Mouse (Mus musculus) small intestine, adult 2 months (tissue): Measurements from ENCODE around the gene Slc35b2. TPM values are rescaled to one million over a fixed set of nuclear protein-coding genes. Genes with fewer than 3 reads are reported as not detected.

Experiments used
- H3K27ac ChIP-seq: fragments of 200-500 bp; 2 replicates; pipeline ENCODE4 v1.5.1; 2012; ENCODE audit warnings: low read depth, low read length, control low read depth, inconsistent platforms; ENCODE audit not compliant: insufficient read depth
- H3K27me3 ChIP-seq: fragments of 200-500 bp; 2 replicates; pipeline ENCODE4 v1.6.1; 2012; ENCODE audit warnings: mild to moderate bottlenecking, moderate library complexity, low read length, inconsistent platforms; ENCODE audit not compliant: control insufficient read depth, insufficient read depth
- H3K36me3 ChIP-seq: fragments of 200-500 bp; 2 replicates; pipeline ENCODE4 v1.6.1; 2012; ENCODE audit warnings: mild to moderate bottlenecking, low read length, control low read depth, inconsistent platforms; ENCODE audit not compliant: control insufficient read depth, insufficient read depth
- H3K4me1 ChIP-seq: fragments of 200-500 bp; 2 replicates; pipeline ENCODE4 v1.6.1; 2012; ENCODE audit warnings: low read length, inconsistent platforms, mixed read lengths; ENCODE audit not compliant: control insufficient read depth, insufficient read depth, insufficient read length
- H3K4me3 ChIP-seq: fragments of 200-500 bp; 2 replicates; pipeline ENCODE4 v1.5.1; 2012; ENCODE audit warnings: low read depth, mild to moderate bottlenecking, control low read depth, inconsistent platforms, low read length, moderate library complexity
- CTCF ChIP-seq: fragments of 200-500 bp; IDR thresholded peaks from 2 replicates; pipeline ENCODE4 v1.5.1; 2012; ENCODE audit warnings: low read depth, mild to moderate bottlenecking, control low read depth, inconsistent platforms, low read length, moderate library complexity, mixed read lengths; ENCODE audit not compliant: insufficient replicate concordance, insufficient read length; ENCODE audit errors: extremely low read depth
- POLR2A ChIP-seq: fragments of 200-500 bp; IDR thresholded peaks from 2 replicates; pipeline ENCODE4 v1.6.1; 2012; ENCODE audit warnings: low read depth, mild to moderate bottlenecking, control low read depth, inconsistent platforms, low read length, moderate library complexity
- WGBS: fragments of 180-500 bp; shearing (Covaris S2); methylation state at CpG from one replicate; pipeline ENCODE4 v1.1.7; 2018; 5-methylcytosine and 5-hydroxymethylcytosine counted together
- polyA plus RNA-seq: library from polyadenylated mRNA; depleted of rRNA; stranded (reverse); fragments of >200 nt; gene quantifications from 2 replicates; pipeline ENCODE4 v1.2.3, GENCODE M21; 2012; rRNA removed

Slc35b2 gene
- polyA plus RNA-seq, result 98.2 and 105 TPM in 2 replicates

DNA sequence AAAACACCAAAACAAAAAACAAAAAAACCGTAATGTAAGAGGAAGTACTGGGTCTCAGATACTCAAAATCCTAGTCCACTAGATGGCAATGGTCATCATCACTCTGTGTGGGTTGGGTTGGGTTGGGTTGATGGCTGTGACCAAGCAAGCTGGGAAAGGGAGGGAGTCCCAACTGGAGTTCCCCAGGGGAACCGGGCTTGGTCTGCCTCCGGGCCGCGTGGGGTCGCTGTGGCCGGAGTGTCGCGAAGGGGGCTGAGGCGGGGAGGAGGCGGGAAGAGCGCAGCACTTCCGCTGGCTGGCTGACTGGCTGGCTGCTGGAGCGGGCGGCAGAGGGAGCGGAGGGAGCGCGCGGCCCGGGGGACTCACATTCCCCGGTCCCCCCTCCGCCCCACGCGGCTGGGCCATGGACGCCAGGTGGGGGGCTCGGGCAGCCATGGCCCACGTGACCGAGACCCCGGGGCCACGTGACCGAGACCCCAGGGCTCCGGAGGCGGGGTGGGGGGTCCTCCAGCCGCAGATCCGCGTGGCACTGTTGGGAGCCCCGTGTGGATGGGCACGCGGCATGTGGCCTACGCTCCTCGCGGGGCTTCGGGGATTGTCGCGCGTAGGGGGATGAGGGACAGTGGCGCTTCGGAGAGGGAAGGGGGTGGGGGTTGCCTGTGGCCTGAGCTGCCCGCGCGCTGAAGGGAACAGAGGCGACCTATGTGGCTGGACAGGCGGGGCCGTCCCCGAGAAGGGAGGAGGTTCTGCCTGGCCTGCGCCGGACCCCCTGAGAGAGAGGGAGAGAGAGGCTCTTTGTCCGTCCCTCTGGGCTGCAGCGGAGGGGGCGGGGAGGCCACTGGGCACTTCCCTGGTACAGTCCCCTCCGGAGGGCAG is at the start of gene Slc35b2:
Gene Slc35b2 (plus strand): TSS at position 220 of the 876 bp plus-strand sequence.
- TF ChIP-seq CTCF, result peak; percentile 79
- TF ChIP-seq POLR2A, result peak; percentile 52
- Histone ChIP-seq H3K4me1 (peaks cover 7% of the 10 kb centered on the region; the same call in 1 of the 2 replicates), H3K27ac (peak within 1 kb of the TSS; percentile 11), H3K36me3 (peaks cover 27% of the 10 kb centered on the region), H3K4me3 (peak within 1 kb of the TSS; percentile 89), H3K27me3 (no peaks in the 10 kb centered on the region)
- under 1% methylated on average over 61 of the region's 61 CpGs for WGBS

DNA sequence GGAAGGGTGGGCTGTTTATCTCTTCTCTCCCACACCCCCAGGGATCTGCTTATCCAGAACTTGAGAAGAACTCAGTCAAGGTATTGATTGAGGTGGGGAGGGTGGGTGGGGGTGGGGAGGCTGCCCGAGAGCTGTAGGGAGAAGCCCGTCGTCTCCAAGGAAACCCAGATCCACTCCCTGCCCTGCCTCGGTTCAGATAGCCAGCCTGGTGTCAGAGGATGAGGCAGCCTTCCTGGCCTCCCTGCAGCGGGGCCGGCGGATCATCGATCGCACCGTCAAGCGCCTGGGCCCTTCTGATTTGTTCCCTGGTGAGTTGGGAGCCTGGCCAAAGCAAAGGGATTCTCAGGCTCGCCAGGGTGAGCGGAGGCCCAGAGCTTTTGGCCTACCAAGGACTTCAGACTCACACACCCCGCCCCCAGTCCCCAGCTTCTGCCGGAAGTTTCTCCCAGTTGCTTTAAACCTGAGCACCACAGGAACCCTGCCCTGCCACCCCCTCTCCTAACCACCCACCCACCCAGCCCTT is 48.4 kb upstream of the Slc35b2 start:
- H3K4me3 ChIP-seq, result no peak overlapping the region
- peaks cover 6% of the 10 kb centered on the region for H3K36me3 ChIP-seq
- no peak overlapping the region for H3K27ac ChIP-seq
- WGBS, result 39% methylated on average over 15 of the region's 15 CpGs
- no peaks in the 10 kb centered on the region for H3K27me3 ChIP-seq
- TF ChIP-seq POLR2A (no peak), CTCF (no peak)
- H3K4me1 ChIP-seq, result no peaks in the 10 kb centered on the region

DNA sequence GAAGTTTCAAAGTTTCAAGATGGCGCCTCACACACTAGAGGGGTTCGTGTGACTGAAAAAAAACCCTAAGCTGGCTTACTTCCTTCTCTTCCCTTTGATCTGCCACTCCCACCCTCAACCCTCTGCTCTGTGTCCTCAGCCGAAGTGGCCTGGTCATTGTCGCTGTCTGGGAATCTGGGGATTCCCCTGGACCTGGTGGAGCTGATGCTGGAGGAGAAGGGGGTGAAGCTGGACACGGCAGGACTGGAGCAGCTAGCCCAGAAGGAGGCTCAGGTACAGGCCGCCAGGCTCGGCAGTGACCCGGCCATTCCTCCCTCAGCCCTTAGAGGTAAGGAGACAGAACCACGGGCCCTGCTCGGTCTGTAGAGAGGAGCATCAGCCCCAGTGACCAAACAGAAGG is 47.9 kb upstream of the Slc35b2 start:
- no peaks in the 10 kb centered on the region for H3K27me3 ChIP-seq
- TF ChIP-seq POLR2A, result no peak
- no peak for TF ChIP-seq CTCF
- no peak overlapping the region for H3K4me3 ChIP-seq
- no peaks in the 10 kb centered on the region for H3K4me1 ChIP-seq
- H3K27ac ChIP-seq, result no peak overlapping the region
- H3K36me3 ChIP-seq, result peaks cover 6% of the 10 kb centered on the region
- 86% methylated on average over 10 of the region's 10 CpGs for WGBS

DNA sequence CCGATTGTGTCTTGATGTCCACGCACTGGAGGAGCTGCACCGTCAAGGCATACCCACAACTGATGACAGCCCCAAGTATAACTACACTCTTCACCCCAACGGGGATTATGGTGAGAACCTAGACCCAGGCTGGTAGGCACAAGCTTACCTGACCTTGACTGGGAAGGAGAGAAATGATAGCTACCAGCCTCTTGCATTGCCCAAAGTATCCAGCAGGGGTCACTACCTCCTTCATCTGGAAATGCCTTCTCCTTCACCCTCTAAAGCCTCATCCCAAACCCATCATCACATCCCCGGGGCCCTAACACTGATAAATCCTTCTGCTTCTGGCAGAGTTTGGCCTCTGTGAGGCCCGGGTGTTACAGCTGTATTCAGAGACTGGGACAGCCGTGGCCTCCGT is 47.2 kb upstream of the Slc35b2 start:
- H3K4me3 ChIP-seq, result no peak overlapping the region
- peak; percentile 74; the same call in 1 of the 2 replicates for TF ChIP-seq CTCF
- no peak for TF ChIP-seq POLR2A
- H3K27ac ChIP-seq, result no peak overlapping the region
- H3K4me1 ChIP-seq, result no peaks in the 10 kb centered on the region
- 59% methylated on average over 8 of the region's 8 CpGs for WGBS
- no peaks in the 10 kb centered on the region for H3K27me3 ChIP-seq
- H3K36me3 ChIP-seq, result peaks cover 5% of the 10 kb centered on the region

- TF ChIP-seq POLR2A, result no peak
- TF ChIP-seq CTCF, result no peak
- no peaks in the 10 kb centered on the region for H3K4me1 ChIP-seq
- no peak overlapping the region for H3K4me3 ChIP-seq
- WGBS, result 96% methylated on average over 21 of the region's 21 CpGs
- H3K27ac ChIP-seq, result no peak overlapping the region
- no peaks in the 10 kb centered on the region for H3K27me3 ChIP-seq
- peaks cover 5% of the 10 kb centered on the region for H3K36me3 ChIP-seq
These were observed 46.5 kb upstream of the Slc35b2 start for GRCm38 (mm10) chr17:45517135-45517534.

DNA sequence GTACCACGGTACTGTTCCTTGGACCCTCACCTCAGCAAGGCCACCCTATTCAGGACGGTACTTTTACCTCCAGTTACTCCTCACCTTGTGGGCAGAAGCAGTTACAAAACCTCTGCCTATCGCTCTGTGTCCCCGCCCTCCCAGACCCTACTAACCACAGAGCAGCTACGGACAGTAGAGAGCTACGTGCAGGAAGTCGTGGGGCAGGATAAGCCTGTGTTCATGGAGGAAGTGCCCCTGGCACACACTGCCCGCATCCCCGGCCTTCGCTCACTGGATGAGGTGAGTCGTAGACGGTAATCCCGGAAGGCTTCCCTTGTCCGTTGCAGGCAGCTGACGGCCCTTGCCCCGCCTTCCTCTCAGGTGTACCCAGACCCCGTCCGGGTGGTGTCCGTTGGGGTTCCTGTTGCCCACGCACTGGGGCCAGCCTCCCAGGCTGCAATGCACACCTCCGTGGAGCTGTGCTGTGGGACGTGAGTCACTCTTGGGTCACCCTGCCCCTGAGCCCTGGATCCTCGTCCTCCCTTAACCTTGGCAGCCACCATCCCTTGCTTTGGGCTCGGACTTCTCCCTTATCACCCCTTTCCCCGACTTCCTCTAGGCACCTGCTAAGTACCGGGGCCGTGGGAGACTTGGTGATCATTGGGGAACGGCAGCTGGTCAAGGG is 46.0 kb upstream of the Slc35b2 start:
- Histone ChIP-seq H3K36me3 (peaks cover 5% of the 10 kb centered on the region), H3K27me3 (no peaks in the 10 kb centered on the region), H3K4me1 (no peaks in the 10 kb centered on the region), H3K27ac (no peak overlapping the region), H3K4me3 (no peak overlapping the region)
- TF ChIP-seq POLR2A, result no peak
- no peak for TF ChIP-seq CTCF
- WGBS, result 93% methylated on average over 28 of the region's 28 CpGs
